Mouse (Mus musculus): ENCODE results near the gene AF067061.

- TF ChIP-seq CTCF (IDR thresholded peaks at IDR 0.05; ENCODE audit: borderline replicate concordance, insufficient read depth, low read length) (no peak), POLR2A (IDR thresholded peaks at IDR 0.05; ENCODE audit: low read depth, low read length) (no peak)
Observed at GRCm38 (mm10) chr13:120313584-120313983, 50.7 kb downstream of the AF067061 start.

All from embryonic fibroblast, embryonic 13.5 days (primary cell).